Mouse (Mus musculus) layer of hippocampus, postnatal 25 days (tissue): ENCODE data around the gene Ccdc71l. TPM values are rescaled to one million over a fixed set of nuclear protein-coding genes. Genes with fewer than 3 reads are reported as not detected.

ENCODE experiments used
- DNase-seq, 2 experiments: peaks; one replicate each; pipeline ENCODE4 v3.0.0; 2022; ENCODE audit warnings: mixed read lengths in 2 of 2, low spot score in 1 of 2; ENCODE audit errors: extremely low spot score in 1 of 2
- total RNA-seq, 2 experiments: library from RNA; stranded (reverse); gene quantifications; 2 replicates each; pipeline ENCODE4 v1.2.3; 2021

Ccdc71l gene
- 10 to 100 TPM; 28.6 to 33.8 TPM for total RNA-seq

- peak; percentile 65 to 71 for DNase-seq
Measured at GRCm38 (mm10) chr12:32378528-32379295, at the start of gene Ccdc71l. Gene Ccdc71l (plus strand): TSS chr12:32378704.

- no peak for DNase-seq
Measured at GRCm38 (mm10) chr12:32339078-32339477, 39.4 kb upstream of the Ccdc71l start.

GRCm38 (mm10) chr12:32343487-32343886 is 35.0 kb upstream of the Ccdc71l start:
- DNase-seq: no peak

- DNase-seq: no peak
Measured at GRCm38 (mm10) chr12:32346121-32346520, 32.4 kb upstream of the Ccdc71l start.

- no peak for DNase-seq
Measured at GRCm38 (mm10) chr12:32348493-32348892, 30.0 kb upstream of the Ccdc71l start.

GRCm38 (mm10) chr12:32351874-32352273 is 26.6 kb upstream of the Ccdc71l start:
- no peak for DNase-seq

DNA sequence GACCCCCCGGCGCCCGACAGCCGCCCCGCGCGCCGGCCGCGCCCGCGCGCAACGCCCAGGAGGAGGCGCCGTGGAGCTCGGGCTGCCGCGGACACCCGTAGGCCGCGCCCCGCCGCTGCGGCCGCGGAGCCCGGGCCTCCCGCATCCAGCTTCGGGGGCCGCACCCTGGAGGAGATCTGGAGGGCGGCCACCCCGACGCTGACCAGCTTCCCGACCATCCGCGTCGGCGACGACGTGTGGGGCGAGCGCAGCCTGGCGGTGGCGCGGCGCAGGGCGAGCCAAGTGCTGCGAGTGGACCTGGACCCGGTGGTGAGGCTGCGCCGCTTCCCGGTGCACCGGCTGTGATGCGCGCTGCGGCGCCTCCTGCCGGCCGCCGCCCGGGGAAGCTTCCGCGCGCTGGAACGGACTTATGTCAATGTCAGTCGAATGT is 807 bp downstream of the Ccdc71l start:
- DNase-seq: peak; percentile 74 to 85

DNA sequence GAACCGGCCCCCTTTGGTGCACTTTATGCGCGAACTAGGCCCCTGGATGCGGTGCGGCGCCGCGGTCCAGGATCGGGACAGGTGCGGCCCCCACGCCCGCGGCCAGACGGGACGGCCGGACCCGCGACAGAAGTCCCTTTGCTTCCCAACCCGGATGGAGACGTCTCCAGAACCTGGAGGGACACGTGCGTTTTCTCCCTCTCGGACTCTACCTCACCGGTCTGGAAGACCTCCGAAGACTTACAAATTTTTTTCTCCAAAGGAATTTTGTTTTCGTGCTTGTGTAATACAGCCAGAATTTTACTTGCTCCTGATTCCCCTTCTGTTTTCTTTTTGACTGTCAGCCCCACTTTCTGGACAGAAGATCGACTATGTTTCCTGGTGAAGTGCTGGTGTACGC is 1.2 kb downstream of the Ccdc71l start:
- no peak for DNase-seq

- no peak for DNase-seq
Measured at GRCm38 (mm10) chr12:32380457-32380856, 2.0 kb downstream of the Ccdc71l start.

GRCm38 (mm10) chr12:32381011-32381410 is 2.5 kb downstream of the Ccdc71l start:
- no peak for DNase-seq

- no peak for DNase-seq
Measured at GRCm38 (mm10) chr12:32419537-32419936, 41.0 kb downstream of the Ccdc71l start.

DNA sequence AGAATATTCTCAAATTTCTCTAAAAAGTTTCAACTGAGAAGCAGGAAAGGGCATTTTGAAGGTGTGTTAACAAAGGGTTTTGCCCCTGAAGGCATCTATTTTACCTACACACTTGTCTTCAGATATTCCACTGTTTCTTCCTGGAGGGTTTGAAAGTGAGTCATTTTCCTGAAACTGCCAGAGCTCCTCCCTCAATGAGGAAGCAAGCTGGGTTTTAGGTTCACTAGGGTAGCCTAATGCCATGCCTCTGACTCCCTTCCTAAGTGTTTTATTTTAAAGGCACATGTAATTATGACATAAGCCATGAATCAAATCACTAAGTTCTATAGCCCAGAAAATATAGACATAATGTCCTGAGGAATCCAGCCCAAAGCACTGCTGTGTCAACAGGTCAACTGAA is 49.3 kb downstream of the Ccdc71l start:
- DNase-seq: no peak

- DNase-seq: no peak
Measured at GRCm38 (mm10) chr12:32431004-32431403, 52.5 kb downstream of the Ccdc71l start.

Other genes with a start within 250 kb of the Ccdc71l start
- gene Pik3cg, start 170.0 kb upstream of the Ccdc71l start, total RNA-seq: 1 to 10 TPM; 4.4 to 4.6 TPM